Comparison of ENCODE assay signal across 8 mouse cellular contexts in the genomic region with DNA sequence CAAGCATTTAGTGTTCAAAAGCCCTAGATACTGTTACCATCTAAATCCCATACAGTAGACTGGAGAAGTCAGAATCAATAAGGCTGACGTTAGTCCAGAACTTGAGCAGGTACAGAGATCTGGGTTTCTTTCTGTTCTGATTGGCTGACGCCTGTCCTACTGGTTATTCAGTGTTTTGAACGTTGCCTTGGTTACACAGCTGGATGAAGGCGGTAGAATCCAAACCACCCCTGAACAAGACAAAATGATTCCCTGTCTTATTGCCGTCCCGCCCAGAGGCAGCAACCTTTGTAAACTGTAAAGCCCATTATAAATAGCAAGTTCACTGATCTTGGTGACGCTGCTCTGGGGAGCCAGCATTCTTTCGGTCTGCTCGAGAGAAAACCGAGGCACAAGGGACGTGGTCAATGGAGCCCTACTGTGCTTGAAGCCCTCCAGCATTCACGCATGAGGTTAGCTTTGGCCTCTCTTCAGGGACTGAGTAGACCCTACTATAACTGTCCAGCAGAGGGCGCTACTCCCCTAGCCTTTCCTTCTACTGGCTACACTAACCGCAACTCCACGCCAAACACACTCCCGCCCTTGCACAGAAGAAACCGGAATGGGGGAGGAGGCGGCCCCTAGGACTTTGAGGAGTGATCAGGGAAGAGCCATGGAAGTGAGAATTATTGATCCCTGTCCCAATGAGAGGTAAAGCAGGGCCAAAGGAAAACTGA. TPM values are rescaled to one million over a fixed set of nuclear protein-coding genes. Genes with fewer than 3 reads are reported as not detected.
DNase-seq lines count a peak whose midpoint lies in the region; ATAC-seq lines count a peak whose summit lies in the region.

No protein-coding gene starts in this region.

- no peaks in the 10 kb centered on the region for H3K27me3 ChIP-seq in heart, embryonic 14.5 days (ENCODE audit: control insufficient read depth, insufficient read depth, low read length)
- no peaks in the 10 kb centered on the region for H3K27me3 ChIP-seq in liver, embryonic 13.5 days
- H3K27me3 ChIP-seq in stomach, embryonic 14.5 days (ENCODE audit: control insufficient read depth, insufficient read depth, low read length): no peaks in the 10 kb centered on the region

- peak; percentile 92 for DNase-seq in c-Kit-negative CD71-positive TER-119-positive erythroid progenitor cells, embryonic 14.5 days (ENCODE audit: low read depth, low spot score)
- DNase-seq in fibroblast of lung, adult 2 months (ENCODE audit: low read depth): peak; percentile 82
- DNase-seq in kidney, postnatal 14 days: peak; percentile 95
- DNase-seq in liver, embryonic 13.5 days: peak; percentile 87
- peak; percentile 86 to 91 for DNase-seq in natural killer cell, adult 2 months (ENCODE audit: low spot score in 2 of 2)

- H3K27ac ChIP-seq in heart, embryonic 14.5 days (replicated peaks in 1 of 2; ENCODE audit: control insufficient read depth in 1 of 2, insufficient read depth in 1 of 2, low read depth in 2 of 2, low read length in 2 of 2): peak overlapping the region; percentile 99 to 100
- peak overlapping the region; percentile 92 for H3K27ac ChIP-seq in liver, embryonic 13.5 days
- peak overlapping the region; percentile 99 for H3K27ac ChIP-seq in stomach, embryonic 14.5 days (ENCODE audit: low read length)

- H3K4me2 ChIP-seq in heart, embryonic 14.5 days (ENCODE audit: low read length): peak overlapping the region; percentile 95
- peak overlapping the region; percentile 99 for H3K4me2 ChIP-seq in liver, embryonic 13.5 days
- peak overlapping the region; percentile 91 for H3K4me2 ChIP-seq in stomach, embryonic 14.5 days (replicated peaks; ENCODE audit: low read depth, low read length)

- 4% methylated on average over 18 of the region's 18 CpGs for WGBS in heart, embryonic 14.5 days
- 10% methylated on average over 18 of the region's 18 CpGs for WGBS in liver, embryonic 13.5 days (ENCODE audit: insufficient replicate concordance)
- 5% methylated on average over 18 of the region's 18 CpGs for WGBS in stomach, embryonic 14.5 days

- no peaks in the 10 kb centered on the region for H3K9me3 ChIP-seq in heart, embryonic 14.5 days (ENCODE audit: control insufficient read depth, low read length)
- no peaks in the 10 kb centered on the region for H3K9me3 ChIP-seq in liver, embryonic 13.5 days (replicated peaks)
- H3K9me3 ChIP-seq in stomach, embryonic 14.5 days (ENCODE audit: control insufficient read depth, low read depth, low read length): no peaks in the 10 kb centered on the region

- H3K4me3 ChIP-seq in heart, embryonic 14.5 days (ENCODE audit: control insufficient read depth in 1 of 2, insufficient read depth in 1 of 2, low read depth in 1 of 2, low read length in 2 of 2): peak overlapping the region; percentile 38 to 57
- H3K4me3 ChIP-seq in liver, embryonic 13.5 days (replicated peaks): peak overlapping the region; percentile 70
- peak overlapping the region; percentile 40 for H3K4me3 ChIP-seq in stomach, embryonic 14.5 days (ENCODE audit: low read depth, low read length)

- peak overlapping the region; percentile 96 for H3K9ac ChIP-seq in heart, embryonic 14.5 days (ENCODE audit: low read length)
- H3K9ac ChIP-seq in liver, embryonic 13.5 days: peak overlapping the region; percentile 86
- H3K9ac ChIP-seq in stomach, embryonic 14.5 days (replicated peaks; ENCODE audit: low read depth, low read length): no peak overlapping the region; the same call in 1 of the 2 replicates

- peaks cover 52 to 74% of the 10 kb centered on the region in 2 experiments for H3K4me1 ChIP-seq in heart, embryonic 14.5 days (ENCODE audit: control insufficient read depth in 2 of 2, insufficient read depth in 2 of 2, low read length in 2 of 2)
- peaks cover 83% of the 10 kb centered on the region for H3K4me1 ChIP-seq in liver, embryonic 13.5 days (replicated peaks)
- peaks cover 29% of the 10 kb centered on the region for H3K4me1 ChIP-seq in stomach, embryonic 14.5 days (ENCODE audit: control insufficient read depth, insufficient read depth, low read length)

- H3K36me3 ChIP-seq in heart, embryonic 14.5 days (ENCODE audit: control insufficient read depth, insufficient read depth, low read length): no peaks in the 10 kb centered on the region
- no peaks in the 10 kb centered on the region for H3K36me3 ChIP-seq in liver, embryonic 13.5 days
- no peaks in the 10 kb centered on the region for H3K36me3 ChIP-seq in stomach, embryonic 14.5 days (ENCODE audit: control insufficient read depth, insufficient read depth, low read length)

- peak; percentile 57 for ATAC-seq in CD4-positive, CD25-positive, alpha-beta regulatory T cell, adult 4 months
- ATAC-seq in heart, embryonic 14.5 days (ENCODE audit: insufficient number of reproducible peaks, insufficient read depth, low FRiP score, low read depth): peak; percentile 71
- ATAC-seq in liver, embryonic 13.5 days (ENCODE audit: low read depth): peak; percentile 77
- ATAC-seq in stomach, embryonic 14.5 days (ENCODE audit: insufficient number of reproducible peaks, insufficient read depth, low FRiP score, low read depth): peak; percentile 80

RNA-seq across cellular contexts. Expression of gene Tex44, which starts 14.2 kb away (rescaled TPM):
- not detected for polyA plus RNA-seq in CD4-positive, CD25-positive, alpha-beta regulatory T cell, adult 4 months (2017; shearing (Covaris generic))
- not detected in 2 replicates for polyA plus RNA-seq in heart, embryonic 14.5 days (2014; fragmentation: Nextera tagmentation; extraction: Ambion mirVana)
- not detected in 2 replicates for polyA plus RNA-seq in liver, embryonic 13.5 days (2015; fragmentation: Nextera tagmentation; extraction: Ambion mirVana)
- not detected in 2 replicates for polyA plus RNA-seq in stomach, embryonic 14.5 days (2014; fragmentation: Nextera tagmentation; extraction: Ambion mirVana)

RNA-seq across cellular contexts. Expression of gene Nmur1, which starts 14.3 kb away (rescaled TPM):
- 1 to 10 TPM; 1.5 to 4.0 TPM for polyA plus RNA-seq in CD4-positive, CD25-positive, alpha-beta regulatory T cell, adult 4 months (2017; shearing (Covaris generic))
- not detected in 2 replicates for polyA plus RNA-seq in heart, embryonic 14.5 days (2014; fragmentation: Nextera tagmentation; extraction: Ambion mirVana)
- not detected in 2 replicates for polyA plus RNA-seq in liver, embryonic 13.5 days (2015; fragmentation: Nextera tagmentation; extraction: Ambion mirVana)
- not detected in 2 replicates for polyA plus RNA-seq in stomach, embryonic 14.5 days (2014; fragmentation: Nextera tagmentation; extraction: Ambion mirVana)

Comparison
In these comparisons a context has a peak if more than half of its experiments do, and no peak if none do; other contexts are left out.
1. Peak in every context shown above with its lines: DNase-seq, ATAC-seq, H3K4me3 ChIP-seq and H3K27ac ChIP-seq.